Mouse (Mus musculus) left cerebral cortex, postnatal 10 days (tissue): ENCODE results near the gene Pcnx3. TPM values are rescaled to one million over a fixed set of nuclear protein-coding genes. Genes with fewer than 3 reads are reported as not detected.
A peak's percentile ranks its signal among the peaks of the same experiment; 100 is the strongest.

Experiments
- DNase-seq, 2 experiments: peaks; one replicate each; pipeline ENCODE4 v3.0.0; 2021 to 2022; ENCODE audit warnings: low spot score in 2 of 2, mixed read lengths in 1 of 2; ENCODE audit errors: extremely low spot score in 1 of 2
- intact Hi-C: fragments of 180-260 bp; cut with DNase I; formaldehyde crosslinking; loops from one replicate; pipeline ENCODE4 v1.15.1; 2025
- total RNA-seq, 2 experiments: library from RNA; stranded (reverse); gene quantifications; 2 replicates each; pipeline ENCODE4 v1.2.3; 2021

The Pcnx3 gene
- total RNA-seq, 2 experiments from 2014 or later: 69.0 to 82.7 TPM

DNA sequence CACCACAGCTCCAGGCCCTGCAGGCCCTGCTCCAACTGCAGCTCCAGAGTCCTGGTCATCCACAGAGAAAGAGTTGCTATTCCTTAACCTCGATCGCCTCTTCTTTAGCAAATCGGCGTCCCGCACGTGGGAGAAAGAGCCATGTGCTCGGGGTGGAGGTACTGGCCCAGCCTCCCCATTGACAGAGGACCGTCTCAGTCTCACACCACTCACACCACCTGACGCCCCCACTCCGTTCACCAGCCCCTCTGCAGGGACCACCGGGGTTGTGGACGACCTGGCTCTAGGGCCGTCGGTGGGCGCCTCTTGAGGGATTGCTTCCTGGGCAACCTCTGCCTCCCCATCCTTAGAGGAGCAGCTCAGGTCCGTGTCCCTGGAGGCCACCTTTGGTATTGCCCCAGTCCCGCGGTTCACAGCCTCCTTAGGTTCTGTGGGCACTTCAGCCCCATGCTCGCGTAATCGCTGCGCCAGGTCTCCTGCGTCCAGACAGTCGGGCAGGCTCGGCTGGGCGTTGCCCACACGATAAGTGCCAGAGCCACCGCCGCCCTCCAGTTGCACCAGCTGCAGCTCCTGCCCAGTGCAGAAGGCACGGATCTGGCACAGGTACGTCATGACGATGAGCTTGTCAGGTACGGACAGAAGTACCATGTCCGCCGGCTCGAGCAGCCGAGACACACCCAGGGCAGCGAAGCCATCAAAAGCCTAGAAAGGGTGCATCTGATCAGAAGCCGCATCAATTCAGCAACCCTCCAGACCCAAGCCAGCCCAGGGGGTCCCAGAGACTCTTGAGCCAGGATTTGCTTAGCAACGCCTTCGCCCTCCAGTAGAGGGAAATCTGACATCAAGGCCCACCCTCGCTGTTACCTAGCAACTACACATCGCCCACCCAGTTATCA, 27.3 kb upstream of the Pcnx3 start:
- peak; percentile 55 to 63 for DNase-seq
- intact Hi-C loops: no loop called here

GRCm38 (mm10) chr19:5713730-5714129, 25.0 kb upstream of the Pcnx3 start:
- DNase-seq: peak in 1 of 2 experiments; percentile 76
- intact Hi-C loops: loop anchor here (5.0 kb wide), 1 partner anchor 69 kb away; no protein-coding TSS in a partner anchor

- no peak for DNase-seq
- intact Hi-C loops: loop anchor here (5.0 kb wide), 1 partner anchor 69 kb away; no protein-coding TSS in a partner anchor
These were observed 24.5 kb upstream of the Pcnx3 start for GRCm38 (mm10) chr19:5713255-5713654.

DNA sequence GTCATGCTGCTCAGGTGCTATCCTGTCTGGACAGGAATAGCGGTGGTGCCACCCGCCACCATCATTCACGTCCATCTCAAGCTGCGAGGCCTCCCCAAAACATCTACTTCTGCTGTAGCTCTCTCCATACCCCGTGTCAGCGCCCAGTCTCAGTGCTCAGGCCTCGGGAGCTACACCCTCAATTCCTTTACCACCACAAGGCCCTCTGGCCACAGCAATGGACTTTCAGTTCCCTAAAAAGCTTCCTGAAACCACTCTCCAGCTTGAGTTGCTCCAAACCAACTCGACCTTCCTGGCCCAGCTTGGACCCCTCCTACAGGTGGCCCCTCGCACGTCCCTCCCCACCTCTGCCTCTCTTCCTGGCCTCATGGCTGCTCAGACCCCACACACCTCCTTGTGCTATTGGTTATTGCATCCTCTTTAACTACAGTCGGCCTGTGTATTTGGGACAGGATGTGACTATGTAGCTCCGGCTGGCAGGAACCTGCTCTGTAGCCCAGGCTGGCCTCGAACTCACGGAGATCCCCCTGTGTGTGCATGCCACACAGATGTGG, 23.3 kb upstream of the Pcnx3 start:
- intact Hi-C loops: loop anchor here (2.0 to 5.0 kb wide), 2 partner anchors 15 to 70 kb away; partner anchors contain the start of gene Ehbp1l1

GRCm38 (mm10) chr19:5711218-5711617, 22.5 kb upstream of the Pcnx3 start:
- DNase-seq: peak in 1 of 2 experiments; percentile 79
- intact Hi-C loops: loop anchor here (2.0 to 5.0 kb wide), 2 partner anchors 16 to 71 kb away; partner anchors contain the start of gene Ehbp1l1

More for the DNA sequence above, 23.3 kb upstream of the Pcnx3 start:
- peak in 1 of 2 experiments; percentile 24 for DNase-seq

GRCm38 (mm10) chr19:5710581-5710980, 21.9 kb upstream of the Pcnx3 start:
- intact Hi-C loops: loop anchor here (2.0 to 5.0 kb wide), 2 partner anchors 16 to 72 kb away; partner anchors contain the start of gene Ehbp1l1
- peak in 1 of 2 experiments; percentile 18 for DNase-seq

DNA sequence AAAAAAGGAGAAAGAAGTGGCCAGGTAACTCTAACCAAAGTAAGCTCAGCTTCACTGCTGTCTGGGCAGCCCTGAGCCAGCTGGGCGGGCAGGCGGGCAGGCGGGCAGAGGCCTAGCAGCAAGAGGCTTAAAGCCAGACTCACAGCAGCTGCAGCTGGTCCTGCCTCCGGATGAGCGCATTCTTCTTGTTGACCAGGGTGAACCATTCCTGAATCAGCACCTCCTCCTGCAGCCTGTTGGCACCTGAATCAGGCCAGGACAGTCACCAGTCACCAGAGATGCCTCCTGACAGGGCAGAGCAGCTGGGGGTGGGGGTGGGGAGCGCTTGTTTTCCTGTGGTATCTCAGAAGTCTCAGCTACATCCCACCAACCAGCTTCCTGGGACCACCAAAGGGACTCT, 21.4 kb upstream of the Pcnx3 start:
- intact Hi-C loops: loop anchor here (2.0 to 5.0 kb wide), 2 partner anchors 17 to 72 kb away; partner anchors contain the start of gene Ehbp1l1
- DNase-seq: no peak

GRCm38 (mm10) chr19:5704801-5705571, 16.3 kb upstream of the Pcnx3 start:
- DNase-seq: peak in 1 of 2 experiments; percentile 52
- intact Hi-C loops: no loop called here

DNA sequence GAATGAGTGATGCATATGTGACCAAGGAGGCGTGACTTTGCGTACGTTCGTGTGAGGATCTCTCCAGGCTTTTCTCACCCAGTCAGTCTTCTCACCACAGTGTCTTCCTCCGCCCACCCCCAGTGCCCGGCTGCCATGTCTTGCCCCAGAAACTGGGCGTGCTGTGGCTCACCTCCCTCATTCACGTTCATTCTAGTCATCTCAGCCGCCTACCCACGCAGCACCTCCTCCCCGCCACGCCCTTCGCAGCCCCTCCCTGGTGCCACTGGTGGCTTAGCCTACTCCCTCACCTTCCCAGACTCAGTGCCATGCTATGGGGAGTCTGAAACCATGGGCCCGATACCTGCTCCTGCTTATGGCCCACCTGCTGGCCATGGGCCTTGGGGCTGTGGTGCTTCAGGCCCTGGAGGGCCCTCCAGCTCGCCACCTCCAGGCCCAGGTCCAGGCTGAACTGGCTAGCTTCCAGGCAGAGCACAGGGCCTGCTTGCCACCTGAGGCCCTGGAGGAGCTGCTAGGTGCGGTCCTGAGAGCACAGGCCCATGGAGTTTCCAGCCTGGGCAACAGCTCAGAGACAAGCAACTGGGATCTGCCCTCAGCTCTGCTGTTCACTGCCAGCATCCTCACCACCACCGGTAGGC, 15.6 kb upstream of the Pcnx3 start, which contains the start of gene Kcnk7:
Kcnk7 (plus strand) TSS at position 205 of the 638 bp plus-strand sequence.
- DNase-seq: no peak
- intact Hi-C loops: no loop called here

DNA sequence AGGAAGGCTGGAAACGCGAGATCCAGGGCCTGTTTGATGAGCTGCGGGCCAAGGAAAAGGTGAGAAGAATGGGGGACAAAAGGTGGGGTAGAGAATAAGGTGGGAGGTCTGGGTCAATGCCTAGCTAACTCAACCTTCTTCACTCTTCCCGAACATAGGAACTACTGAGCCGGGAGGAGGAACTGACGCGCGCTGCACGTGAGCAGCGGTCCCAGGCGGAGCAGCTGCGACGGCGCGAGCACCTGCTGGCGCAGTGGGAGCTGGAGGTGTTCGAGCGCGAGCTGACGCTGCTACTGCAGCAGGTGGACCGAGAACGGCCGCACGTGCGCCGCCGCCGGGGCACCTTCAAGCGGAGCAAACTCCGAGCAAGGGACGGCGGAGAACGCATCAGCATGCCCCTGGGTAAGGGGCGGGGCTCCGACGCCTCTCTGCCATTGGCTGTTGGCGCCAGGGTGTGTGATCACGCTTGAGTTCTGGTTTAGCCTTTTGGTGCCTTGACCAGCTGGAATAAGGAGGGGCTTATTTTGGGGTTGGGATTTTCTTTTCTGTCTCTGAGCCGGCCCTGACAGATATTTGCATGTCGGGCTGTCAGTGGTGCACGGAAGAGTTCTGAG, 7.2 kb upstream of the Pcnx3 start:
- no peak for DNase-seq
- intact Hi-C loops: loop anchor here (10.0 kb wide), 2 partner anchors 159 to 199 kb away; partner anchors contain the start of gene Tigd3

GRCm38 (mm10) chr19:5693801-5694200, 5.1 kb upstream of the Pcnx3 start:
- intact Hi-C loops: loop anchor here (10.0 kb wide), 2 partner anchors 161 to 201 kb away; partner anchors contain the start of gene Tigd3
- no peak for DNase-seq

DNA sequence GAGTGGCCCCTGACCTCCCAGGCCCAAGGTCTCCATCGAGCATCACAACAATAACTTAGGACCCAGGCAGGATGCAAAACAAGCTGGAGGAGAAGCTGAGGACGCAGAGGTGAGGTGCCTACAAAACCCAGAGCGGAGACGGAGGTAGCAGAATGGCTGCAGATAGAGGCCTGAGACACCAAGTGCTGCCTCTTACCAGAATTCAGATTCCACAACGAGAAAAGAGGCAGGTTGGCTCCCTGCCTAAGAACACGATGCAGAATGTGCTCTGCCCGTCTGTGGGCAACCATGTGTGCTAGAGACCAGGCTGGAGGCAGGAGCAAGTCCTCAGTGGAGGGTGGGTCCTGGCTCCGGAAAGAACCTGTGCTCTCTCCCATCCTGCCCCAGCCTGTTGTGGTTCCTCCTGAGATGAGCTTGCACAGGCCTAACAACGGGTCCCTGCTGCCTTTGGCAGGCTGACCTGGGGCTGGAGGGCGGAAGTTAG, 4.2 kb upstream of the Pcnx3 start:
- intact Hi-C loops: loop anchor here (10.0 kb wide), 2 partner anchors 162 to 202 kb away; partner anchors contain the start of gene Tigd3
- no peak for DNase-seq

- peak in 1 of 2 experiments; percentile 88 for DNase-seq
- intact Hi-C loops: loop anchor here (10.0 kb wide), 2 partner anchors 163 to 203 kb away; partner anchors contain the start of gene Tigd3
These were observed 3.6 kb upstream of the Pcnx3 start for GRCm38 (mm10) chr19:5692086-5692912.

DNA sequence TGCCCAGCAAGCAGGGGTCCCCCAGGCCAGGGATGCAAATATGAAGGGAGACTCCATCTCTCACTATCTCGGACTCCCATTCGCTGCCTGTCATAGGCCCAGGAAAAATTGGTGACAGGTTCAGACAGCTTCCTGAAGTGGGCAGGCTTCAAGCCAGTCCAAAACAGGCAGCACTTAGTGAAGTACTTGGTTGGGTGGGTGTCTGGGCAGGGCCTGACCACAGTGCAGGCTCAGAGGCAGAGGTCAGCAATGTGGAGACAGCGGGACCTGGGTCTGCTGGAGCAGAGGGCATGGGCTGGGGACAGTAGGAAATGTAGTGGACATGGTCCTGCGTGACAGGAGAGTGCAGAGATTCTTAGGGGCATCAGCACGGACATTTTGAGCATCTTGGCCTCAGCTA, 2.9 kb upstream of the Pcnx3 start:
- no peak for DNase-seq
- intact Hi-C loops: loop anchor here (10.0 kb wide), 2 partner anchors 163 to 203 kb away; partner anchors contain the start of gene Tigd3

GRCm38 (mm10) chr19:5690343-5690735, 1.6 kb upstream of the Pcnx3 start:
- intact Hi-C loops: loop anchor here (10.0 kb wide), 2 partner anchors 164 to 204 kb away; partner anchors contain the start of gene Tigd3
- DNase-seq: peak in 1 of 2 experiments; percentile 67

GRCm38 (mm10) chr19:5689565-5690342, 1.0 kb upstream of the Pcnx3 start:
- intact Hi-C loops: loop anchor here (10.0 kb wide), 2 partner anchors 165 to 205 kb away; partner anchors contain the start of gene Tigd3
- DNase-seq: peak; percentile 73 to 91
